Mouse (Mus musculus): ENCODE results near the gene Il1rapl1. TPM values are rescaled to one million over a fixed set of nuclear protein-coding genes. Genes with fewer than 3 reads are reported as not detected.

The Il1rapl1 gene
- polyA plus RNA-seq, 1 experiment from 2014 or later = 2.1 TPM

DNA sequence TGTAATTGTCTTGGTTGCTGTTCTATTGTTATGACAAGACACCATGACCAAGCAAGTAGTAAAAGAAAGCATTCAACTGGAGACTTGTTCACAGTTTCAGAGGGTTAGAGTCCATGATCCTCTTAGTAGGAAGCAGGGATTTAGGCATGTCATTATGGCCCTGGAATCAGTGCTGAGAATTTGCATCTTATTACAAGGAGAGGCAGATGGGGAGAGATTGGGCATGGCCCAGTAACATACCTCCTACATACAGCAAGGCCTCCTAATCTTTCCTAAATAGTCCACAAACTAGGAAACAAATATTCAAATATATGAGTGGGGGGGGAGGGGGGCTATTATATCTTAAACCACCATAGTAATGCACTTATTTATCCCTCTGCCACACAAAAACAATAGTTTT, 301.6 kb downstream of the Il1rapl1 start:
- no peak overlapping the region for H3K4me2 ChIP-seq (ENCODE audit: low read length)
- H3K27me3 ChIP-seq (replicated peaks; ENCODE audit: control insufficient read depth, insufficient read depth, low read length) = no peaks in the 10 kb centered on the region
- H3K36me3 ChIP-seq (ENCODE audit: control insufficient read depth, insufficient read depth, low read length) = no peaks in the 10 kb centered on the region
- no peak overlapping the region for H3K9ac ChIP-seq (ENCODE audit: low read length)
- no peak overlapping the region for H3K4me3 ChIP-seq (ENCODE audit: low read depth, low read length)
- ATAC-seq (replicated peaks; ENCODE audit: low FRiP score, low TSS enrichment, low read depth) (no peak), DNase-seq (ENCODE audit: low spot score) (no peak)
- no peak overlapping the region for H3K27ac ChIP-seq (ENCODE audit: low read depth)
- no peaks in the 10 kb centered on the region for H3K4me1 ChIP-seq (replicated peaks; ENCODE audit: control insufficient read depth, insufficient read depth, low read length)
- no peaks in the 10 kb centered on the region for H3K9me3 ChIP-seq (ENCODE audit: control insufficient read depth, low read length)

DNA sequence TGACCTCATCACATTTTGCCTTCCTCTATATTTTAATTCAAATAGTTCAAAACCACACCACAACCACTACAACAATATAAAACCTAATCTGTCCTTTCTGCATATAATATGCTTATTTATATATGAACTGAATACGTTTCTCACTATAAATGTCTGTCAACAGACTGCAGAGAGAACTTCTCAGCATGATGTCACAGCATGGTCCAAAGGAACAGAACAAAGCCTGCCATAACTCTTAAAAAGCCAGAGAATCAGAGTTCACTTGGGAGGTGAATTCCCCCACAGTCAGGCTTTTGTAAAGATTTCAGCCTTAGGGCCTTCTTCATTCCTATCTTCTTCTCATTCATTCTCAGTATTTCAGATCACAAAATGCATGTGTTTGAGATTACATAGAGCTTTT, 307.7 kb downstream of the Il1rapl1 start:
- no peak overlapping the region for H3K4me3 ChIP-seq (ENCODE audit: low read depth, low read length)
- H3K9ac ChIP-seq (ENCODE audit: low read length) = no peak overlapping the region
- H3K27me3 ChIP-seq (replicated peaks; ENCODE audit: control insufficient read depth, insufficient read depth, low read length) = no peaks in the 10 kb centered on the region
- DNase-seq (ENCODE audit: low spot score) (no peak), ATAC-seq (replicated peaks; ENCODE audit: low FRiP score, low TSS enrichment, low read depth) (no peak)
- no peak overlapping the region for H3K4me2 ChIP-seq (ENCODE audit: low read length)
- no peak overlapping the region for H3K27ac ChIP-seq (ENCODE audit: low read depth)
- 53% methylated on average over 1 of the region's 1 CpGs for WGBS
- H3K36me3 ChIP-seq (ENCODE audit: control insufficient read depth, insufficient read depth, low read length) = no peaks in the 10 kb centered on the region
- H3K4me1 ChIP-seq (replicated peaks; ENCODE audit: control insufficient read depth, insufficient read depth, low read length) = no peaks in the 10 kb centered on the region
- H3K9me3 ChIP-seq (ENCODE audit: control insufficient read depth, low read length) = no peaks in the 10 kb centered on the region

DNA sequence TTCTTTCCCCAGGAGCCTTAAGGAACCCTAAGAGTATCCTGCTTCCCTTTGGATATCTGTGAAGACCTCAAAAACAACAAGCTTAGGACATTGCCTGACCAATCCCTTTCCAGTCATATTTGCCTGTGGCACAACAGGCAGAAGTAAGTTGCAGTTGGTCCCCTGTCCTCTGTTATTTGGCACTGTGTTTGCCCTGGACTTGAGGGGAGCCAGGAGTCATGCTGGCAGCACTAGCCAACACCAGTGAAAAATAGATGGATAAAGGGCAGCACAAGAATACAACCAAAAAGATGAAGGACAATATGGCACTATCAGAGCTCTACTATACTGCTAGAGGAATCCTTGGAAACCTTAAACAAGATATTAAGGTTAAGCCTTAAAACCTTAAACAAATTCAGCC, 322.4 kb downstream of the Il1rapl1 start:
- no peaks in the 10 kb centered on the region for H3K36me3 ChIP-seq (ENCODE audit: control insufficient read depth, insufficient read depth, low read length)
- no peaks in the 10 kb centered on the region for H3K4me1 ChIP-seq (replicated peaks; ENCODE audit: control insufficient read depth, insufficient read depth, low read length)
- H3K27ac ChIP-seq (ENCODE audit: low read depth) = no peak overlapping the region
- no peaks in the 10 kb centered on the region for H3K9me3 ChIP-seq (ENCODE audit: control insufficient read depth, low read length)
- DNase-seq (ENCODE audit: low spot score) (no peak), ATAC-seq (replicated peaks; ENCODE audit: low FRiP score, low TSS enrichment, low read depth) (no peak)
- no peak overlapping the region for H3K4me2 ChIP-seq (ENCODE audit: low read length)
- H3K9ac ChIP-seq (ENCODE audit: low read length) = no peak overlapping the region
- no peak overlapping the region for H3K4me3 ChIP-seq (ENCODE audit: low read depth, low read length)
- no peaks in the 10 kb centered on the region for H3K27me3 ChIP-seq (replicated peaks; ENCODE audit: control insufficient read depth, insufficient read depth, low read length)

DNA sequence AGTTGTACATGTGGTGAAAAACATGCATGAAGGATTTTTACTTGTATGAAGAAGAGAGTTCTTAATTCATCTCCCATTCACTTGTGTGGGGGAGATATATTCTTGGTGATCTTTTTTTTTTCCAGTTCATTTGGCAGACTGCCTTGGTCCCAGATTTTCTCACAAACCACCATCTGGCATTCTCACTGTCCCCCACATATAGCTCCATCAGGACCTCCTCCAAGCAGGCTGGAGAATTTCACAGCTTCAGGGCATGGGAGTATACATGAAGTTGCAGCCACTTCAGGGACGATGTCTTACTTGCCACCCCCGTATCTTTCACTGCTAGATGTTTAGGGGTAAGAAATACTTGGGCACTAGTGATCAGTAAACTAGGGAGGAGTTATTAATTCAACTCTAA, 404.9 kb downstream of the Il1rapl1 start:
- Histone ChIP-seq H3K4me1 (replicated peaks; ENCODE audit: control insufficient read depth, insufficient read depth, low read length) (no peaks in the 10 kb centered on the region), H3K27me3 (replicated peaks; ENCODE audit: control insufficient read depth, insufficient read depth, low read length) (no peaks in the 10 kb centered on the region), H3K4me2 (ENCODE audit: low read length) (no peak overlapping the region), H3K36me3 (ENCODE audit: control insufficient read depth, insufficient read depth, low read length) (no peaks in the 10 kb centered on the region), H3K9me3 (ENCODE audit: control insufficient read depth, low read length) (no peaks in the 10 kb centered on the region), H3K4me3 (ENCODE audit: low read depth, low read length) (no peak overlapping the region), H3K9ac (ENCODE audit: low read length) (no peak overlapping the region), H3K27ac (ENCODE audit: low read depth) (no peak overlapping the region)
- no peak for DNase-seq (ENCODE audit: low spot score)
- WGBS = 69% methylated on average over 2 of the region's 2 CpGs
- ATAC-seq (replicated peaks; ENCODE audit: low FRiP score, low TSS enrichment, low read depth) = no peak

DNA sequence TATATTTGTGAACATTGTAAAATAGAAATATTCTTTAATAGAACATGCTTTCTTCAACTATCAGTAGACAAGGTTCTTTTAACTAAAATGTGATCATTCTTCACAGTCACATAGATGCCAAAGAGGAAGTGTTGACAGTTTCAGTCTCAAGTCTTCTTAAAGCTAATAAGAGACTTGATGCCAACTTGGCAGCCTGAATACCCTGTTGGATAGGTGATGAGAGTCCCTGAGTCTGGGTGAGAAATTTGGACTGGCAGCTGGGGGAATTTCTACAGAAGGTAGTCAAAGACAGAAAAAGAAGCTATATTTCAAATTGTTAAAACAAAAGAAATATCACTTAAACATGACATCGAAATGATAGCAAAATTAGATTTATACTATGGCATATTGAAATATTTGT, 451.6 kb downstream of the Il1rapl1 start:
- Histone ChIP-seq H3K4me2 (ENCODE audit: low read length) (no peak overlapping the region), H3K4me1 (replicated peaks; ENCODE audit: control insufficient read depth, insufficient read depth, low read length) (no peaks in the 10 kb centered on the region), H3K27me3 (replicated peaks; ENCODE audit: control insufficient read depth, insufficient read depth, low read length) (no peaks in the 10 kb centered on the region), H3K9ac (ENCODE audit: low read length) (no peak overlapping the region), H3K36me3 (ENCODE audit: control insufficient read depth, insufficient read depth, low read length) (no peaks in the 10 kb centered on the region), H3K27ac (ENCODE audit: low read depth) (no peak overlapping the region), H3K4me3 (ENCODE audit: low read depth, low read length) (no peak overlapping the region), H3K9me3 (ENCODE audit: control insufficient read depth, low read length) (no peaks in the 10 kb centered on the region)
- 94% methylated on average over 1 of the region's 1 CpGs for WGBS
- no peak for ATAC-seq (replicated peaks; ENCODE audit: low FRiP score, low TSS enrichment, low read depth)
- no peak for DNase-seq (ENCODE audit: low spot score)

DNA sequence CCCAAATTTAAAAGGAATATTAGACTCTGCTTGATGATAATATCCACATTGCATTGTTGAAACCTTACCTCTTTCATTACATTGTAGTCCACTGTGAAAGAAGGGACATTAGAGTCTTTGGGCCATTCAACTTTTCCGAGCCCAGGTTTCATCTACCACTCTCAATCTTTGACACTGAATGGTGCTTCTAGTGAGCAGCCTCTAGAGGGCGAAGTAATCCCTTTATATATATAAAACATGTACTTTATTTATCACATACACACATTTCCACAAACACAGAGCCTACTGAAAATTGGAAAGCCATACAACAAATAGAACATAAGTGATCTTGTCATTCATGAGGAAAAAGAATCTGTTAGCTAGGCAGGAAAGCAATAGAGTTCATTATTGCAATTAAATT, 459.8 kb downstream of the Il1rapl1 start:
- no peaks in the 10 kb centered on the region for H3K4me1 ChIP-seq (replicated peaks; ENCODE audit: control insufficient read depth, insufficient read depth, low read length)
- no peaks in the 10 kb centered on the region for H3K36me3 ChIP-seq (ENCODE audit: control insufficient read depth, insufficient read depth, low read length)
- no peak overlapping the region for H3K27ac ChIP-seq (ENCODE audit: low read depth)
- ATAC-seq (replicated peaks; ENCODE audit: low FRiP score, low TSS enrichment, low read depth) (no peak), DNase-seq (ENCODE audit: low spot score) (no peak)
- WGBS = 38% methylated on average over 2 of the region's 2 CpGs
- H3K4me2 ChIP-seq (ENCODE audit: low read length) = no peak overlapping the region
- no peaks in the 10 kb centered on the region for H3K9me3 ChIP-seq (ENCODE audit: control insufficient read depth, low read length)
- no peak overlapping the region for H3K4me3 ChIP-seq (ENCODE audit: low read depth, low read length)
- H3K9ac ChIP-seq (ENCODE audit: low read length) = no peak overlapping the region
- no peaks in the 10 kb centered on the region for H3K27me3 ChIP-seq (replicated peaks; ENCODE audit: control insufficient read depth, insufficient read depth, low read length)

DNA sequence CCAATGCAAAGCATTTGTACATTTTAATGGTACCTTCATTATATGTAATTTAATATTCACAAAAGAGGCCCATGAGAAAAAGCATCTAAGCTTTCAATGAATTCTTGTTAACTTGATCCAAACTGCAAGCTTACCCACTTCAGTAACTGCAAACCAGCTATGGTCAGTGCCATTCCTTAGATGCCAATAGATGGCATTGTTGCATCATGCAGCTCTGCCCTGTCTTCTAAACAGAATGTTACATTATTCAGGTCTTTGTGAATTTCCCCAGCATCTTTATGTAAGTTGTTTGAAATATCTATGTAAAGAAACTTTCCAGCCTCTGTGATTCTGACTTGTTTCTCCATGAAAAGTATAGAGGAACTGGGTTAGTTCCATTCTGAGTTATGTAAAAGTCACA, 514.5 kb downstream of the Il1rapl1 start:
- no peaks in the 10 kb centered on the region for H3K27me3 ChIP-seq (replicated peaks; ENCODE audit: control insufficient read depth, insufficient read depth, low read length)
- no peak overlapping the region for H3K27ac ChIP-seq (ENCODE audit: low read depth)
- no peak overlapping the region for H3K9ac ChIP-seq (ENCODE audit: low read length)
- no peaks in the 10 kb centered on the region for H3K36me3 ChIP-seq (ENCODE audit: control insufficient read depth, insufficient read depth, low read length)
- H3K4me2 ChIP-seq (ENCODE audit: low read length) = no peak overlapping the region
- H3K9me3 ChIP-seq (ENCODE audit: control insufficient read depth, low read length) = no peaks in the 10 kb centered on the region
- ATAC-seq (replicated peaks; ENCODE audit: low FRiP score, low TSS enrichment, low read depth) = no peak
- H3K4me1 ChIP-seq (replicated peaks; ENCODE audit: control insufficient read depth, insufficient read depth, low read length) = no peaks in the 10 kb centered on the region
- H3K4me3 ChIP-seq (ENCODE audit: low read depth, low read length) = no peak overlapping the region
- no peak for DNase-seq (ENCODE audit: low spot score)

DNA sequence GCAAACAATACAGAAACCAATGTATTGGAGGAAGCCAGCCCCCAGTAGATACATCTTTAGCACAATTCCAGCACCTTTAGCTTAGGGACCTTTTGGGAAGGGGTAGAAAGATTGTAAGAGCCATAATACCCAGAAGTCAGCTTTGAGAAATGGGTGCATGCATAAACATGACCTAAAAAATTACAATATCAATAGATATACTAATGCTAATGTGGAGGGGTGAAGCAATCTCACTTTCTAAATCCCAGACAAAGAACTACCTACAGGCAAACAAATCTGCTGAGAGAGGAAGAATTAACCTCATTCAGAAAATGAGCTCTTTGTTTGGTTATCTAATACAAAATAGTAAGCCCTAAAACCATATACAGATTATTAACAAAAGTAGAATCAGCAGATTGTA, 607.4 kb downstream of the Il1rapl1 start:
- Histone ChIP-seq H3K36me3 (ENCODE audit: control insufficient read depth, insufficient read depth, low read length) (no peaks in the 10 kb centered on the region), H3K4me1 (replicated peaks; ENCODE audit: control insufficient read depth, insufficient read depth, low read length) (no peaks in the 10 kb centered on the region), H3K27me3 (replicated peaks; ENCODE audit: control insufficient read depth, insufficient read depth, low read length) (no peaks in the 10 kb centered on the region), H3K9me3 (ENCODE audit: control insufficient read depth, low read length) (no peaks in the 10 kb centered on the region), H3K9ac (ENCODE audit: low read length) (no peak overlapping the region), H3K27ac (ENCODE audit: low read depth) (no peak overlapping the region), H3K4me3 (ENCODE audit: low read depth, low read length) (no peak overlapping the region), H3K4me2 (ENCODE audit: low read length) (no peak overlapping the region)
- no peak for DNase-seq (ENCODE audit: low spot score)
- ATAC-seq (replicated peaks; ENCODE audit: low FRiP score, low TSS enrichment, low read depth) = no peak

DNA sequence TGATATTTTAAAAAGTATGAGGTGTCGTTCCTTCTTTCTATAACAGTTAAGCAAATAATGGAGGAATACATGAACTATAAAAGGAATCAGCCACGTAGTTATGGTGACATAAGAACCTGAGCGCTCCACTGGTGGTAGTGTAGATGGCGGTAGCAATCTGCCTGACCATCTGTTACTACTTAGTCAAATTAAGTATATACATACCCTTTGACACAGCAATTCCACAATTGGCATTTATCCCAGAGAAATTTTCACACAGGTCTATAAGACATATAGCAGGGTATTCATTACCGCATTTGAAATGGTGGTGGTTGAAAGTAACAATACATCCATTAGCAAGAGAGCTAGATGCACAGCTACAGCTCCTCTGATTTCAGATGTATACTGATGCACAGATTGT, 612.8 kb downstream of the Il1rapl1 start:
- Histone ChIP-seq H3K4me1 (replicated peaks; ENCODE audit: control insufficient read depth, insufficient read depth, low read length) (no peaks in the 10 kb centered on the region), H3K27ac (ENCODE audit: low read depth) (no peak overlapping the region), H3K4me3 (ENCODE audit: low read depth, low read length) (no peak overlapping the region), H3K36me3 (ENCODE audit: control insufficient read depth, insufficient read depth, low read length) (no peaks in the 10 kb centered on the region), H3K4me2 (ENCODE audit: low read length) (no peak overlapping the region), H3K9me3 (ENCODE audit: control insufficient read depth, low read length) (no peaks in the 10 kb centered on the region), H3K9ac (ENCODE audit: low read length) (no peak overlapping the region), H3K27me3 (replicated peaks; ENCODE audit: control insufficient read depth, insufficient read depth, low read length) (no peaks in the 10 kb centered on the region)
- no peak for DNase-seq (ENCODE audit: low spot score)
- no peak for ATAC-seq (replicated peaks; ENCODE audit: low FRiP score, low TSS enrichment, low read depth)
- WGBS = 78% methylated on average over 5 of the region's 5 CpGs

Measured in intestine, embryonic 14.5 days (tissue).